9 mouse cellular contexts compared by ENCODE assay signal in the genomic region with DNA sequence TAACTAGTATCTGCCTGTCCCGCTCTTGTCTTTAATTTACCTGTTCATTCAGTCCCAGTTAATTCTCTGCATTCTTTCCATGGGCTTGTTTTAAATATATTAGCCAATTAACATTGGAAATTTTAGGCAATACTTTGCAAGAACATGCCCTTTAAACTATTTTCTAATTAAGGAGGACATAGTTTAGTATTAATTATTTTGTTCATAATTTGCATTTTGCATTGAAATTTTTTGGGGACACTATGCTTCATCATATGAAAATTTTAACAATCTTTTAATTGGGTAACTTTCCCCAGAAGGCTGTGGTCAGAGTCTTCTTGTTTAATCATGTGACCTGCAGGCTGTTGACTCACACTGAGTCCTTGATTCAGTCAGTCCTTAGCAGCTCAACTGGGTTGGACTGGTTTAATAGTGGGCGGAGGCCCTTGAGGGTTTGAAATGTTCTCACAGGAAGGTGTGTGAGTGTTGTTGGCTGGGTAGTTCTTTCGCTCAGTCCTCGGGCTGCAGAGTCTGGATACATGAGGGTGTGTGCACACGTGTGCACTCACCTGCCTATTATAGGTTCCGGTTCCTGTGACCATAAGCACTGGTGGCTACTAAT.
DNase-seq lines count a peak whose midpoint lies in the region; ATAC-seq and TF ChIP-seq lines count a peak whose summit lies in the region.
"Had no signal": no experiment of that assay in that cellular context is flagged by ENCODE, and none has a peak within 500 bp of the region (broad histone marks: within the 10 kb centered on the region; RNA-seq: fewer than 3 reads in every experiment).

No protein-coding gene starts in this region.

- no peak overlapping the region for H3K4me2 ChIP-seq in heart, postnatal 0 days (ENCODE audit: low read depth, low read length)
- H3K4me2 ChIP-seq: heart, embryonic 13.5 days had no signal

- H3K9me3 ChIP-seq in heart, postnatal 0 days (replicated peaks; ENCODE audit: control insufficient read depth, low read length) = no peaks in the 10 kb centered on the region
- H3K9me3 ChIP-seq: heart, embryonic 13.5 days had no signal

- H3K4me1 ChIP-seq in heart, postnatal 0 days (ENCODE audit: control insufficient read depth, insufficient read depth) = peaks cover 20% of the 10 kb centered on the region
- peaks cover 31% of the 10 kb centered on the region for H3K4me1 ChIP-seq in kidney, adult 2 months (ENCODE audit: control insufficient read depth, insufficient read depth, low read length)

- intact Hi-C loops in heart, postnatal 10 days (cut with DNase I) = no loop called here

- no peak for ATAC-seq in heart, postnatal 0 days (ENCODE audit: insufficient read depth, low read depth)
- ATAC-seq in megakaryocyte-erythroid progenitor cell, adult 5-6 weeks (replicated peaks; ENCODE audit: low FRiP score, low TSS enrichment, poor library complexity, severe bottlenecking) = no peak

- no peak for DNase-seq in heart, postnatal 0 days (ENCODE audit: low spot score)
- DNase-seq in heart, postnatal 10 days = no peak
- peak; percentile 67 for DNase-seq in adipocyte (ENCODE audit: low spot score)
- peak; percentile 85 for DNase-seq in kidney, adult 2 months
- DNase-seq in lung, postnatal 14 days = peak; percentile 55
- no peak for DNase-seq in gastrocnemius, postnatal 4 days (ENCODE audit: low spot score in 2 of 2)
- no peak for DNase-seq in embryo, embryonic 10.5 days (ENCODE audit: low spot score)

- no peak overlapping the region for H3K9ac ChIP-seq in heart, postnatal 0 days (replicated peaks; ENCODE audit: low read depth, low read length)
- H3K9ac ChIP-seq: heart, embryonic 13.5 days had no signal

- peaks cover 16% of the 10 kb centered on the region for H3K36me3 ChIP-seq in heart, postnatal 0 days (replicated peaks; ENCODE audit: control insufficient read depth, insufficient read depth, low read length)
- H3K36me3 ChIP-seq in kidney, adult 2 months (ENCODE audit: control insufficient read depth, insufficient read depth, low read length) = no peaks in the 10 kb centered on the region

- no peaks in the 10 kb centered on the region for H3K27me3 ChIP-seq in heart, postnatal 0 days (ENCODE audit: control insufficient read depth, insufficient read depth, low read length)
- H3K27me3 ChIP-seq in kidney, adult 2 months (replicated peaks; ENCODE audit: control insufficient read depth, insufficient read depth, low read length) = no peaks in the 10 kb centered on the region
- H3K27me3 ChIP-seq: heart, embryonic 13.5 days had no signal

- H3K4me3 ChIP-seq in heart, postnatal 0 days (ENCODE audit: low read depth, low read length) = no peak overlapping the region
- no peak overlapping the region for H3K4me3 ChIP-seq in kidney, adult 2 months (ENCODE audit: insufficient read depth, low read depth, low read length)
- H3K4me3 ChIP-seq: heart, embryonic 13.5 days had no signal

- TF ChIP-seq POLR2A in kidney, adult 2 months (IDR thresholded peaks at IDR 0.05; ENCODE audit: low read depth, low read length) = no peak

- peak overlapping the region; percentile 74 for H3K27ac ChIP-seq in heart, postnatal 0 days (ENCODE audit: low read depth)
- H3K27ac ChIP-seq in kidney, adult 2 months (ENCODE audit: insufficient read depth, low read depth, low read length) = peak overlapping the region; percentile 36

- WGBS in heart, postnatal 0 days = 76% methylated on average over 6 of the region's 6 CpGs
- 46% methylated on average over 6 of the region's 6 CpGs for WGBS in kidney, adult 2 months

- TF ChIP-seq EP300 in heart, postnatal 0 days (IDR thresholded peaks at IDR 0.05; ENCODE audit: low read depth) = no peak

- TF ChIP-seq CTCF in heart, postnatal 0 days (IDR thresholded peaks at IDR 0.05; ENCODE audit: low read depth) = no peak
- no peak for TF ChIP-seq CTCF in kidney, adult 2 months (conservative IDR thresholded peaks at IDR 0.05; ENCODE audit: insufficient read depth, insufficient read length, low read depth, low read length)

Comparison
In these comparisons a context has a peak if more than half of its experiments do, and no peak if none do; other contexts are left out.
1. DNase-seq: peak in adipocyte (single experiment), kidney, adult 2 months (single experiment) and lung, postnatal 14 days (single experiment); none in heart, postnatal 0 days (single experiment), heart, postnatal 10 days (0 of 2), gastrocnemius, postnatal 4 days (0 of 2) and embryo, embryonic 10.5 days (single experiment).